Mouse (Mus musculus) forebrain, embryonic 14.5 days (tissue): ENCODE results near the gene Bco2. TPM values are rescaled to one million over a fixed set of nuclear protein-coding genes. Genes with fewer than 3 reads are reported as not detected.

ENCODE experiments used
- ATAC-seq: fragments of 200-750 bp; cut with Nextera tagmentation; 2 replicates; pipeline ENCODE4 v1.8.0; 2017; ENCODE audit warnings: mild to moderate bottlenecking, moderate library complexity
- DNase-seq: peaks from one replicate; pipeline ENCODE4 v3.0.0-alpha.2; 2015; ENCODE audit warnings: low spot score
- H3K27ac ChIP-seq: fragments of 300-500 bp; sonication (generic); 2 replicates; pipeline ENCODE4 v1.5.1; 2014; ENCODE audit warnings: low read depth, mild to moderate bottlenecking, control low read depth, low read length, moderate library complexity
- H3K27me3 ChIP-seq: fragments of 300-500 bp; sonication (generic); replicated peaks from 2 replicates; pipeline ENCODE4 v1.6.1; 2014; ENCODE audit warnings: low read length, control low read depth, mixed read lengths; ENCODE audit not compliant: control insufficient read depth, insufficient read depth
- H3K36me3 ChIP-seq: fragments of 300-500 bp; sonication (generic); 2 replicates; pipeline ENCODE4 v1.6.1; 2014; ENCODE audit warnings: low read length, control low read depth; ENCODE audit not compliant: control insufficient read depth, insufficient read depth
- H3K4me1 ChIP-seq: fragments of 300-500 bp; sonication (generic); 2 replicates; pipeline ENCODE4 v1.6.1; 2014; ENCODE audit warnings: antibody characterized with exemption, low read length, control low read depth; ENCODE audit not compliant: control insufficient read depth, insufficient read depth
- H3K4me2 ChIP-seq: fragments of 300-500 bp; sonication (generic); 2 replicates; pipeline ENCODE4 v1.6.1; 2014; ENCODE audit warnings: mild to moderate bottlenecking, control low read depth, low read length
- H3K4me3 ChIP-seq: fragments of 300-500 bp; sonication (generic); 2 replicates; pipeline ENCODE4 v1.5.1; 2014; ENCODE audit warnings: low read depth, low read length, control low read depth
- H3K9ac ChIP-seq: fragments of 300-500 bp; sonication (generic); 2 replicates; pipeline ENCODE4 v1.6.1; 2014; ENCODE audit warnings: mild to moderate bottlenecking, low read length, control low read depth, moderate library complexity
- H3K9me3 ChIP-seq: fragments of 300-500 bp; sonication (generic); replicated peaks from 2 replicates; pipeline ENCODE4 v1.6.1; 2016; ENCODE audit warnings: low read length, control low read depth, mixed read lengths; ENCODE audit not compliant: control insufficient read depth
- WGBS: fragments of 180-500 bp; shearing (Covaris S2); extraction: QIAGEN DNeasy Blood & Tissue Kit; methylation state at CpG from one replicate; pipeline ENCODE4 v1.1.7; 2014; 5-methylcytosine and 5-hydroxymethylcytosine counted together
- polyA plus RNA-seq: library from polyadenylated mRNA; unstranded; fragments of >200 nt; fragmentation: Nextera tagmentation; extraction: Ambion mirVana; gene quantifications from 2 replicates; pipeline ENCODE4 v1.2.1, GENCODE M21; 2014

Gene Bco2
- polyA plus RNA-seq, 1 experiment from 2014 or later: 0.60 TPM

DNA sequence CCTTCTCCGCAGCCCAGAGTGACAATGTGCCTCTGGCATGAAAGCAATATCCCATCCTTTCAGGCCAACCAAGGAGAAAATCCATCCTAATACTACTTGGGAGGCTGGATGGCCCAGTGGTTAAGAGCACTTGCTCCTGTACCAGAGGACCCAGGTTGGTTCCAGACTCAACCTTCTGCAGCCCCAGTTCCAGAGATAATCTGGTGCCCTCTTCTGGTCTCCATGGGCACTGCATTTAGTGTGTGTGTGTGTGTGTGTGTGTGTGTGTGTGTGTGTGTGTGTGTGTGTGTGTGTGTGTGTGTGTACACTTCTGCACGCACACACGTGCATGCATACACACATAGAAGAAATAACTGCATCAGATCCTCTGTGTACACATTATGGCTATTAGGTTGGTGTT is 38.6 kb upstream of the Bco2 start:
- Histone ChIP-seq H3K9me3 (no peaks in the 10 kb centered on the region), H3K4me2 (no peak overlapping the region), H3K36me3 (peaks cover 39% of the 10 kb centered on the region), H3K27ac (no peak overlapping the region), H3K4me3 (no peak overlapping the region), H3K27me3 (no peaks in the 10 kb centered on the region), H3K4me1 (no peaks in the 10 kb centered on the region), H3K9ac (no peak overlapping the region)
- DNase-seq (peak; percentile 13), ATAC-seq (no peak)
- WGBS: 76% methylated on average over 3 of the region's 3 CpGs

GRCm38 (mm10) chr9:50592955-50593354 is 38.0 kb upstream of the Bco2 start:
- no peak for ATAC-seq
- 90% methylated on average over 9 of the region's 9 CpGs for WGBS
- no peaks in the 10 kb centered on the region for H3K9me3 ChIP-seq
- no peak for DNase-seq
- H3K27me3 ChIP-seq: no peaks in the 10 kb centered on the region
- no peak overlapping the region for H3K9ac ChIP-seq
- no peak overlapping the region for H3K4me3 ChIP-seq
- H3K4me2 ChIP-seq: no peak overlapping the region
- H3K4me1 ChIP-seq: no peaks in the 10 kb centered on the region
- no peak overlapping the region for H3K27ac ChIP-seq
- peaks cover 33% of the 10 kb centered on the region for H3K36me3 ChIP-seq

DNA sequence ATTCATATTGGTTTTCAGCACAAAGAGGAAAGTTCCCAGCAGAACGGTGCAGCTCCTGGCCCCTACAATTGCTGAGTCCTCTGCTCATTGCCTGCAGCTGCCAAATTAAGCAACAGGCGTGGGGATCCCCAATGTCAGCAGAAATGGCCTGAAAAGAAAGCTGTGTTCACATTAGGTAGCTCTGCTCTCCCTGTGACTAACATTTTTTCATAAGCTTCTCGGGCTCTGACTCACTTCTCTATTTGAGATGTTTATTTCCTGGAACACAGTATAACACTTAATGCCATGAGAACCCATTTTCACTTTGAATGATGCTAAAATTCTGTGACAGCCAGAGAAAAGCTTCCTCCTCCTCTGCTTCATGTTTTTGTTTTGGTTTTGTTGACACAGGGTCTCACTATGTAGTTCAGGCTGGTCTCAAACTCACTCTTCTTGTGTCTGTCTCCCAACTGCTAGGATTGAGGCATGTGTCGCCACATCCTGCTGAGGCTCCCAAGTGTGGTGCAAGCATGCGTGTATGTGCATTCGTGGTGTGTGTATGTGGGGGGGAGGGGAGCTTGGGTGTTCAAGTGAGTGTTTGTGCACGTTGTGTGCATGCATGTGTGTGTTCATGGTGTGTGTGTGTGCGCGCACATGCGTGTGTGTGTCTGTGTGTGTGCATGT is 36.0 kb upstream of the Bco2 start:
- no peak overlapping the region for H3K4me3 ChIP-seq
- H3K27me3 ChIP-seq: no peaks in the 10 kb centered on the region
- WGBS: 76% methylated on average over 10 of the region's 10 CpGs
- DNase-seq (no peak), ATAC-seq (no peak)
- H3K36me3 ChIP-seq: peaks cover 16% of the 10 kb centered on the region
- H3K4me1 ChIP-seq: no peaks in the 10 kb centered on the region
- H3K9ac ChIP-seq: no peak overlapping the region
- no peak overlapping the region for H3K27ac ChIP-seq
- H3K4me2 ChIP-seq: no peak overlapping the region
- no peaks in the 10 kb centered on the region for H3K9me3 ChIP-seq

- H3K27me3 ChIP-seq: no peaks in the 10 kb centered on the region
- 75% methylated on average over 4 of the region's 4 CpGs for WGBS
- no peak for ATAC-seq
- no peak overlapping the region for H3K4me2 ChIP-seq
- H3K9ac ChIP-seq: no peak overlapping the region
- DNase-seq: no peak
- no peaks in the 10 kb centered on the region for H3K36me3 ChIP-seq
- H3K9me3 ChIP-seq: no peaks in the 10 kb centered on the region
- no peaks in the 10 kb centered on the region for H3K4me1 ChIP-seq
- H3K4me3 ChIP-seq: no peak overlapping the region
- no peak overlapping the region for H3K27ac ChIP-seq
Measured at GRCm38 (mm10) chr9:50586955-50587354, 32.0 kb upstream of the Bco2 start.

DNA sequence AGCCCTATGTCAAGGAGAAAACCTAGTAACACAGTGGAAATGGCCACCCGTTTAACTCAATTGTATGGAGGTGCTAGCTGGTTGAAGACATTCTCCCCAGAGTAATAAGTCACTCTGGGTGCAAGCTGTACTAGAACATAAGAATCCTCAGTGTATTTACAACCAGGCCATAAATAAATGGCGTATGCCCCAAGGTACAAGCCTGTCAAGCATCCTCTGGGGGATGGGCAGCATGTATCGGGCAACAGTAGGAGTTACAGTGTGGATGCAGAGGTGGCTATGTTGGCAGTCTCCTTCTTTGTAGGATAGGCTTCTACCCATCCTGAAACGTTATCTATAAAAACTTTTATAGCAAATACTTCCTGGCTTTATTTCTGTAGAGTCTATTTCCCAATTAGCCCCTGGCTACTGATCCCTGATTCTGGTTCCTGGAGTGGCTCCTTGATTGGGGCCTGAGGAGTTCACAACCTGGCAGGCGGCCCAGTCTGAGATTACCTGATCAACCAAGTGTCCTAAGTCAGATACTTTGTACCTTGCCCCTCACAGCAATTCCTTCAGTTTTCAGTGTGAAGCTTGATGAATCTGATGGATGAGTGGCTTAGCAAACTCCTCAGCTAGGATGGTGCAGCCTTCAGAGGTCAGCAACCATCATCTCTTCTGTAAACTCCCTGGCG is 30.3 kb upstream of the Bco2 start:
- Histone ChIP-seq H3K4me2 (no peak overlapping the region), H3K27ac (no peak overlapping the region), H3K4me1 (no peaks in the 10 kb centered on the region), H3K4me3 (no peak overlapping the region), H3K36me3 (no peaks in the 10 kb centered on the region), H3K9me3 (no peaks in the 10 kb centered on the region), H3K27me3 (no peaks in the 10 kb centered on the region), H3K9ac (no peak overlapping the region)
- DNase-seq (no peak), ATAC-seq (no peak)
- 84% methylated on average over 6 of the region's 6 CpGs for WGBS

DNA sequence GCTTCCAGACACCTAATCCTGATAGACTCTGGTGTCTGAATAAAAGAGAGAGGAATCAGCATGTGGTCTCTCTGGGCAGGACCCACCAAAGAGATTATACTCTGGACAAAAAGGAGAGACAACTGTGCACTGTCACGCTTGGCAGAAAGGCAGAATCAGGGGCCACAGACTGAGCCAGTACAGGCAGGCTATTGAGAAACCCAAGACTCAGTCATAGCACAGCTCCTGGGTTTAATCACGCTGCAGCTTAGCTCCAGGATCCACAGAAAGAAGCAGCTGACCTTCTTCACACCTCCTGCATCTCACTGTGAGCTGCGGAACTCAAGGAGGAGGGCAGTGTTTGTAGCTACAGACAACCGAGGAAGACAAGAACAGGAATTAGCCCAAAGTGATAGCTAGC is 25.4 kb upstream of the Bco2 start:
- 23% methylated on average over 4 of the region's 4 CpGs for WGBS
- H3K36me3 ChIP-seq: no peaks in the 10 kb centered on the region
- no peak overlapping the region for H3K27ac ChIP-seq
- no peaks in the 10 kb centered on the region for H3K4me1 ChIP-seq
- no peak for ATAC-seq
- H3K9ac ChIP-seq: no peak overlapping the region
- DNase-seq: no peak
- no peaks in the 10 kb centered on the region for H3K9me3 ChIP-seq
- no peak overlapping the region for H3K4me2 ChIP-seq
- no peaks in the 10 kb centered on the region for H3K27me3 ChIP-seq
- no peak overlapping the region for H3K4me3 ChIP-seq

- Histone ChIP-seq H3K36me3 (no peaks in the 10 kb centered on the region), H3K27me3 (no peaks in the 10 kb centered on the region), H3K4me3 (no peak overlapping the region), H3K4me2 (no peak overlapping the region), H3K9ac (no peak overlapping the region), H3K9me3 (no peaks in the 10 kb centered on the region), H3K27ac (no peak overlapping the region), H3K4me1 (no peaks in the 10 kb centered on the region)
- 79% methylated on average over 10 of the region's 10 CpGs for WGBS
- ATAC-seq (no peak), DNase-seq (no peak)
Measured at GRCm38 (mm10) chr9:50569599-50570525, 14.9 kb upstream of the Bco2 start.

DNA sequence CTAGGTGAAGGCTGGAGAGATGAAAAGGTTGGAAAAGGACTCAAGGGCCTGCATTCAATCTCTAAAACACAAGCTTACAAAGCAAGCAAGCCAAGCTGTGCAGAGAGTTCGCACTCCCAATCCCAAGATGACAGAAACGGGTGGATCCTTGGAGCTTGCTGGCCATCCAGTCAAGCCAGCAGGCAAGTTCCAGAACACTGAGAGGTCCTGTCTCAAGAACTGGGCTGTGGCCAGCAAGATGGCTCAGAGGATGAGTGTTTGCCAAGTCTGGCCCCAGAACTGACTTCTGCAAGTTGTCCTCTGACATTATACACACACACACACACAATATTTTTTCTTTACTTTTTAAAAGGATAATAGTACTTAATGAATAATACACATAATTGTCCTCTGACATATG is 12.9 kb upstream of the Bco2 start:
- H3K9ac ChIP-seq: no peak overlapping the region
- whole genome bisulfite sequencing: 95% methylated on average over 2 of the region's 2 CpGs

More for the DNA sequence above, 12.9 kb upstream of the Bco2 start:
- H3K36me3 ChIP-seq: no peaks in the 10 kb centered on the region
- no peak overlapping the region for H3K4me2 ChIP-seq
- H3K27ac ChIP-seq: no peak overlapping the region
- H3K4me3 ChIP-seq: no peak overlapping the region
- ATAC-seq (no peak), DNase-seq (no peak)
- no peaks in the 10 kb centered on the region for H3K9me3 ChIP-seq
- H3K4me1 ChIP-seq: no peaks in the 10 kb centered on the region
- H3K27me3 ChIP-seq: no peaks in the 10 kb centered on the region
